Mouse (Mus musculus) stomach, embryonic 14.5 days (tissue): ENCODE measurements around the gene Arl4c. TPM values are rescaled to one million over a fixed set of nuclear protein-coding genes. Genes with fewer than 3 reads are reported as not detected.

Source experiments
- ATAC-seq: fragments of 200-750 bp; cut with Nextera tagmentation; 2 replicates; pipeline ENCODE4 v1.8.0; 2017; ENCODE audit warnings: low read depth, moderate TSS enrichment; ENCODE audit not compliant: insufficient number of reproducible peaks, insufficient read depth, low FRiP score
- H3K27ac ChIP-seq: fragments of 300-500 bp; sonication (generic); 2 replicates; pipeline ENCODE4 v1.5.1; 2014; ENCODE audit warnings: mild to moderate bottlenecking, low read length, moderate library complexity, mixed read lengths
- H3K27me3 ChIP-seq: fragments of 300-500 bp; sonication (generic); 2 replicates; pipeline ENCODE4 v1.6.1; 2014; ENCODE audit warnings: low read length, control low read depth, mixed read lengths; ENCODE audit not compliant: control insufficient read depth, insufficient read depth
- H3K36me3 ChIP-seq: fragments of 300-500 bp; sonication (generic); 2 replicates; pipeline ENCODE4 v1.6.1; 2014; ENCODE audit warnings: mild to moderate bottlenecking, control low read depth, low read length, moderate library complexity, mixed read lengths; ENCODE audit not compliant: control insufficient read depth, insufficient read depth
- H3K4me1 ChIP-seq: fragments of 300-500 bp; sonication (generic); 2 replicates; pipeline ENCODE4 v1.6.1; 2014; ENCODE audit warnings: low read length, control low read depth, mixed read lengths; ENCODE audit not compliant: control insufficient read depth, insufficient read depth
- H3K4me2 ChIP-seq: fragments of 300-500 bp; sonication (generic); replicated peaks from 2 replicates; pipeline ENCODE4 v1.6.1; 2014; ENCODE audit warnings: low read depth, low read length, control low read depth
- H3K4me3 ChIP-seq: fragments of 300-500 bp; sonication (generic); 2 replicates; pipeline ENCODE4 v1.5.1; 2014; ENCODE audit warnings: low read depth, low read length, control low read depth
- H3K9ac ChIP-seq: fragments of 300-500 bp; sonication (generic); replicated peaks from 2 replicates; pipeline ENCODE4 v1.6.1; 2014; ENCODE audit warnings: low read depth, mild to moderate bottlenecking, control low read depth, low read length, moderate library complexity, mixed read lengths
- H3K9me3 ChIP-seq: fragments of 300-500 bp; sonication (generic); 2 replicates; pipeline ENCODE4 v1.6.1; 2016; ENCODE audit warnings: low read depth, low read length, control low read depth; ENCODE audit not compliant: control insufficient read depth
- WGBS: fragments of 180-500 bp; shearing (Covaris S2); extraction: QIAGEN DNeasy Blood & Tissue Kit; methylation state at CpG from one replicate; pipeline ENCODE4 v1.1.7; 2014; 5-methylcytosine and 5-hydroxymethylcytosine counted together
- polyA plus RNA-seq: library from polyadenylated mRNA; unstranded; fragments of >200 nt; fragmentation: Nextera tagmentation; extraction: Ambion mirVana; gene quantifications from 2 replicates; pipeline ENCODE4 v1.2.1, GENCODE M21; 2014

Arl4c gene
- polyA plus RNA-seq, 1 experiment from 2014 or later = 6.5 TPM

DNA sequence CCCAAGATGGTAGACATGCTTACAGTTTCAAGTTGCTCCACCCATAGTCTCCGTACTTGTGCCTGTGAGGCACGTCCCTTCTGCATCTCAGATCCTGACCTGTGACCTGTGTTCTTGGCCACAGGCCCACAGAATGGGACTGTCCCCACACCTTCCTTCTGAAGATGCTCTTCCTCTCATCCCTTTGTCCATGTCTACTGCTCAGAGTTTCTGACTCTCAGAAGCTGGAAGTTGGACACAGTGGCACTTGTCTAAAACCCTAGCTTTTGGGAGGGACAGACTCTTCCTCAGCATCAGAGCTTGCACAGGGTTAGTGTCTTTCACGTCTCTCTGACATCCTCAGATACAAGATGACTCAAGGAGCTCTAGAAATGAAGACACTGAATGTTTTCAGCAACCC is 6.2 kb upstream of the Arl4c start:
- Histone ChIP-seq H3K4me3 (no peak overlapping the region), H3K36me3 (no peaks in the 10 kb centered on the region), H3K4me2 (no peak overlapping the region), H3K9ac (no peak overlapping the region), H3K27ac (no peak overlapping the region), H3K27me3 (no peaks in the 10 kb centered on the region), H3K4me1 (no peaks in the 10 kb centered on the region), H3K9me3 (no peaks in the 10 kb centered on the region)
- 82% methylated on average over 3 of the region's 3 CpGs for WGBS
- ATAC-seq = no peak

DNA sequence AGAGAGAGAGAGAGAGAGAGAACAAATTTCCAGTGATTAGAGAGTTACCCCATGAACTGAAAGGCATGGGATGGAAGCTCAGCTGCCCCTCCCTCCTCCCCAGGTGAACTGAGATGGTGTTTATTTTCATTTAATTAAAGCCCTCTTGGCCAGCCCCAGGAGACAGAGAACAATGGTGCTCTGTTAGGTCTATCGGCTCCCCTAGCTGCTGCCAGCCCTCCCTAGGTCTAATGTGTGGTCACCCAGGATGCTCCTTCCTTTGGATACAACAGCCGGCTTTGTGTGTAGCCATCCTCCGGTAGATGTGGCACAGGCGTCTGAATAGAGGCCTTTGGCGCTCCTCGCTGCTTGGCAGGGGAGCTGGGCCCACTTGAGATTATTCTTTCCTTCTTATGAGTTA is 5.5 kb upstream of the Arl4c start:
- no peaks in the 10 kb centered on the region for H3K9me3 ChIP-seq
- H3K9ac ChIP-seq = no peak overlapping the region
- H3K27me3 ChIP-seq = no peaks in the 10 kb centered on the region
- WGBS = 61% methylated on average over 6 of the region's 6 CpGs
- H3K4me2 ChIP-seq = no peak overlapping the region
- no peaks in the 10 kb centered on the region for H3K36me3 ChIP-seq
- no peak; the same call in 1 of the 2 replicates for ATAC-seq
- H3K4me1 ChIP-seq = 0 out of 2 replicates have a peak, but pooled peaks cover under 1% of the 10 kb centered on the region
- no peak overlapping the region for H3K27ac ChIP-seq
- no peak overlapping the region for H3K4me3 ChIP-seq

DNA sequence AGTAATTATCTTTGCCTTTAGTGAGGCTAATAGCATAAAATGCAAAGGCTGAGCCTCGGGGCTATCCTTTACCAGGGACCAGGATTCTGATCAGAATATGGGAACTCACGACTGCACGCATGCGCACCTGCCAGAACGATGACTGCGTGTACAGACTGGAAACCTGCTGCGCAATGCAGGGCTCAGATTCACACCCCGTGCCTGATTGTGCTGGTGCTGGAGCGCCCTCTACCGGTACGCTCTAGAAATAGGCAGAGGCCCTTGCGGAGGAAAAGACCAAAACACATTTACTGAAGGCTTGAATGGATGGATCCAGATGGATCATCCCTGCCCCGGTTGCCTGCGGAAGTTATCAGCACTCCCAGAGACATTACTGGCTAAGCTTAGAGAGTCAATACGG is 3.8 kb upstream of the Arl4c start:
- ATAC-seq = peak; percentile 64; the same call in 1 of the 2 replicates
- H3K27me3 ChIP-seq = no peaks in the 10 kb centered on the region
- H3K4me3 ChIP-seq = no peak overlapping the region
- H3K9me3 ChIP-seq = no peaks in the 10 kb centered on the region
- no peaks in the 10 kb centered on the region for H3K36me3 ChIP-seq
- WGBS = under 1% methylated on average over 15 of the region's 15 CpGs
- no peak overlapping the region for H3K27ac ChIP-seq
- H3K4me1 ChIP-seq = peaks cover 3% of the 10 kb centered on the region; the same call in 1 of the 2 replicates
- no peak overlapping the region for H3K4me2 ChIP-seq
- no peak overlapping the region for H3K9ac ChIP-seq

DNA sequence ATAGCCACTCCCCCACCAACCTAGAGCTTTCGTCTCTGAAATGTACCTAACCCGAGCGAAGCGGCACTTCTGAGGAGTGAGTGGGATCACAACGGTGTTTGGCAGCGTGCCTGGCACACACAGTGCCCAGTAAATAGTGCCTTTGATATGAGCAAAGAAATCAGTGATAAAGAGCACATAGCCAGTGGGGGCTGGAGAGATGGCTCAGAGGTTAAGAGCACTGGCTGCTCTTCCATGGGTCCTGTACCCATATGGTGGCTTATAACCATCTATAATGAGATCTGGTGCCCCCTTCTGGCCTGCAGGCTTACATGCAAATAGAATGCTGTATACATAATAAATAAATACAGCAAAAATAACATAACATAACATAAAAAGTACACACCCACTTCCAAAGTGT is 3.0 kb upstream of the Arl4c start:
- Histone ChIP-seq H3K9ac (no peak overlapping the region), H3K4me2 (no peak overlapping the region), H3K4me3 (no peak overlapping the region), H3K36me3 (no peaks in the 10 kb centered on the region), H3K4me1 (peaks cover 9% of the 10 kb centered on the region), H3K27me3 (no peaks in the 10 kb centered on the region), H3K9me3 (no peaks in the 10 kb centered on the region), H3K27ac (no peak overlapping the region)
- 74% methylated on average over 6 of the region's 6 CpGs for WGBS
- no peak for ATAC-seq

DNA sequence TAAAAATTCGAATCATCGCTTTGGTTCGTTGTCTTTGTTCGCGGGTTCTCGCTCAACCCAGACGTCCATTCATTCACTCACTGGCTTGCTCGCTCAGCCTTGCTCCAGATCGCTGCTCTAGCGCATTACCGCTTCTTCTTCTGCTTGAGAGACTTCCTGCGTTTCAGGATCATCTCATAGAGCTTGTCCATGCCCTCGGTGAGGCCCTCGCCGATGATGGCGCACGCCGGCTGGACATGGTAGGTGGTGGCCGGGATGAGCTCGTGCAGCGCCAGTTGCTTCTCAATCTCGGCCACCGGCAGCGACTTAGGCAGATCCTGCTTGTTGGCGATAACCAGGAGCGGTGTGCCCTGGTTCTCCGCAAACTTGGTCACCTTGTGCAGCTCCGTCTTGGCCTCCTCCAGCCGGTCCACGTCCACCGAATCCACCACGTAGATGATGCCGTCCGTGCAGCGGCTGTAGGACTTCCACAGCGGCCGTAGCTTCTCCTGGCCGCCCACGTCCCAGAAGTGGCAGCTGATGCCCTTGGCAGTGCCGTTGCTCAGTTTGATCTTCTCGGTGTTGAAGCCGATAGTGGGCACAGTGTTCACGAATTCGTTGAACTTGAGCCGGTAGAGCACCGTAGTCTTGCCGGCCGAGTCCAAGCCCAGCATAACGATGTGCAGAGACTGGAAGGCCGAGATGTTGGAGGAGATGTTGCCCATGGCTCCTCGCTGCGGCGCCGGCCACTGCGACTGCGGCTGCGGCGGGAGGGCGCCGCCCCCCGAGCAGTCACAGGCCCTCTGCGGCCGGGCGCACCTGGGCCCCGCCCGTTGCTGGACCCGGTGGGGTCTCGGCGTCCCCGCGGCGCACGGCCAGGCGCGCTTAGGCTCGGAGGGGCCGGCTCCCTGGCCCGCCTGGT is 810 bp downstream of the Arl4c start:
- Histone ChIP-seq H3K27me3 (no peaks in the 10 kb centered on the region), H3K27ac (peak overlapping the region; percentile 91), H3K4me3 (peak overlapping the region; percentile 87), H3K9ac (peak overlapping the region; percentile 90), H3K4me1 (peaks cover 18% of the 10 kb centered on the region), H3K36me3 (no peaks in the 10 kb centered on the region), H3K9me3 (no peaks in the 10 kb centered on the region), H3K4me2 (peak overlapping the region; percentile 89)
- ATAC-seq = peak; percentile 65
- WGBS = under 1% methylated on average over 72 of the region's 78 CpGs

DNA sequence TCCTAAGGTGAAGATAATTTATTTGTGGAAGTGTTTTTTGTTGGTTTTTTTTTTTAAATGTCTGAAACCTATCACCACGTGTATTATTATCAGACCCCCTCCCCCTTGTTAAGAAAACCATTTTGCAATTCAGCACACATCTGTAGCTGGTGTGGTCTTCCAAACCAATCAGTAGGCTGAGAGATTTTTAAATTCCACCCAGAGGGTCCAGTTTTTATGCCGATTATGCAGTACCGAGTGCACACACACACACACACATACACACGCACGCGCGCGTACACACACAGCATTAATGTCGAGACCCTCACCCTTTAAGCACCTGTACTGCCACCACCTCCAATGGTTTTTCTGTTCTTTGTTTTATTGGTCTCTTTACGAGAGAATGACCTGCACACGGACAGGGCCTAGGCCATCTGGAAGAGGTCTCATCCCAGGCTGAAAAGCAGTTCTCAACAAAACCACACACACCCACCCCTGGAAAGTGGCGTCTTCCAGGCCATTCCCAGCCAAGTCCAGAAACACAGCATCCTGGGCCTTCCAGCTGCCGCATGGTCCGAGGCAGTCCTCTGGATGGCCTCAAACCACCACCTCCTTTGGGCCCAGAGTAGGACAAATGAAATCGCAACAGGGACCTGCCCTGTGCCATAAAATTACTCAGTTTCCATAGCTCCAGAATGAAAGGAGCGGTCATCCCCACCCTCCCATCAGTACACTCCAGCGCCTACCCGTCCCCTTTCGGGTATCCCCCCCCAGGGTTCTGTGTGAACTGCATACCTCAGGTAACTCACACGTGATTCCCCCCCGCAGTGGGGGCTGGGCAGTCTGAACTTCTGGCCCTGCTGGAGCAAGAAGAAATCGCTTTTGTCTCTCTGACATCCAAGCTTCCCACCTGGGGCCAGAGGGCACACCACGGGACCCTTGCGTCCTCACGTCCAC is 1.9 kb downstream of the Arl4c start:
- H3K36me3 ChIP-seq = no peaks in the 10 kb centered on the region
- H3K27ac ChIP-seq = peak overlapping the region; percentile 55
- peak overlapping the region; percentile 89 for H3K4me2 ChIP-seq
- H3K9me3 ChIP-seq = no peaks in the 10 kb centered on the region
- 8% methylated on average over 25 of the region's 25 CpGs for WGBS
- peak overlapping the region; percentile 87 for H3K4me3 ChIP-seq
- peak overlapping the region; percentile 90 for H3K9ac ChIP-seq
- peaks cover 18% of the 10 kb centered on the region for H3K4me1 ChIP-seq
- no peaks in the 10 kb centered on the region for H3K27me3 ChIP-seq
- no peak for ATAC-seq

DNA sequence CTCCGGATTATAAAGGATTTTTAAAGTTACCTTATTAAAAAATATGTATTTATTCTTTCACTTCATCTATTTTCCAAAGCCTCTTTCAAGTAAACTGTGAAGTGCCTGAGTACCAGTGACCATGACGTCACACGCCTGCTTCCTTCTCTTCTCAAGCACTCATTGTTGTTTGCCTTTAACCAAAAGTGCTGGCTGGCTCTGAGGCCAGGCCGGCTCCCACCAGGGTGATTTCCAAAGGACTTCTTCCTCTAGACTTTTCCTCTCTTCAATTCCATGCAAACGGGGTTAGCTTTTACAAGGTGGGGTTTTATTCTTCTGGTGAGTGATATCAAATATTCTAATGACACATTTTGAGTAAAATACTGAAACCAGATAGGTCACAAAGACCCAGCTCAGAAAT is 2.6 kb downstream of the Arl4c start:
- WGBS = 14% methylated on average over 5 of the region's 5 CpGs
- H3K9me3 ChIP-seq = no peaks in the 10 kb centered on the region

DNA sequence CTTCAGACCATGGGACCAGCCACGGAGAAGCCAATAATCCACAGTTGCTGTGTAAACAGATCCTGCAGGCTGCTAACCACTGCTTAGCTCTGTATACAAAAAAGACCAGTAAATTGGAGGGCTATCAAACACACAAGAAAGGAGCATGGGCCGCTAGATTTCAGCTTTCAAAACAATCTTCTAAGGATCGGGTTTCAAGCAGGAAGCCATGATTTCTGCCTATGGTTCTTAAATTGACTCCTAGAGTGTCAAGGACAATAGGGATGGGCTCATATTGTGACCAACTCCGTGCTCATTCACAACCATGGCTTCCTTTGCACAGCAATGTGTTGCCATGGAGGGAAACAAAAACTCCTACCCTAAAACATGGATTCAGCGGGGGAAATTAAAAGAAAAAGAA is 3.1 kb downstream of the Arl4c start:
- 19% methylated on average over 5 of the region's 5 CpGs for WGBS

More for the DNA sequence above, 2.6 kb downstream of the Arl4c start:
- Histone ChIP-seq H3K4me2 (peak overlapping the region; percentile 89), H3K27me3 (no peaks in the 10 kb centered on the region), H3K4me3 (peak overlapping the region; percentile 87), H3K9ac (peak overlapping the region; percentile 90; the same call in 1 of the 2 replicates), H3K36me3 (no peaks in the 10 kb centered on the region), H3K27ac (peak overlapping the region; percentile 55; the same call in 1 of the 2 replicates), H3K4me1 (peaks cover 18% of the 10 kb centered on the region)
- no peak for ATAC-seq

More for the DNA sequence above, 3.1 kb downstream of the Arl4c start:
- H3K9ac ChIP-seq = no peak overlapping the region
- H3K27ac ChIP-seq = no peak overlapping the region
- peak overlapping the region; percentile 89 for H3K4me2 ChIP-seq
- H3K4me3 ChIP-seq = peak overlapping the region; percentile 87
- H3K9me3 ChIP-seq = no peaks in the 10 kb centered on the region
- H3K36me3 ChIP-seq = no peaks in the 10 kb centered on the region
- ATAC-seq = no peak
- H3K27me3 ChIP-seq = no peaks in the 10 kb centered on the region
- peaks cover 18% of the 10 kb centered on the region for H3K4me1 ChIP-seq
